Mouse (Mus musculus): ENCODE results near the gene Man2c1. TPM values are rescaled to one million over a fixed set of nuclear protein-coding genes. Genes with fewer than 3 reads are reported as not detected.

Gene Man2c1
- 57.8 and 59.2 TPM in 2 replicates for total RNA-seq (2012; rRNA removed)
- 50.4 and 58.9 TPM in 2 replicates for total RNA-seq (2014; rRNA removed)
- 60.3 and 74.7 TPM in 2 replicates for polyA plus RNA-seq (2012; ENCODE audit: insufficient read length, low read depth)

DNA sequence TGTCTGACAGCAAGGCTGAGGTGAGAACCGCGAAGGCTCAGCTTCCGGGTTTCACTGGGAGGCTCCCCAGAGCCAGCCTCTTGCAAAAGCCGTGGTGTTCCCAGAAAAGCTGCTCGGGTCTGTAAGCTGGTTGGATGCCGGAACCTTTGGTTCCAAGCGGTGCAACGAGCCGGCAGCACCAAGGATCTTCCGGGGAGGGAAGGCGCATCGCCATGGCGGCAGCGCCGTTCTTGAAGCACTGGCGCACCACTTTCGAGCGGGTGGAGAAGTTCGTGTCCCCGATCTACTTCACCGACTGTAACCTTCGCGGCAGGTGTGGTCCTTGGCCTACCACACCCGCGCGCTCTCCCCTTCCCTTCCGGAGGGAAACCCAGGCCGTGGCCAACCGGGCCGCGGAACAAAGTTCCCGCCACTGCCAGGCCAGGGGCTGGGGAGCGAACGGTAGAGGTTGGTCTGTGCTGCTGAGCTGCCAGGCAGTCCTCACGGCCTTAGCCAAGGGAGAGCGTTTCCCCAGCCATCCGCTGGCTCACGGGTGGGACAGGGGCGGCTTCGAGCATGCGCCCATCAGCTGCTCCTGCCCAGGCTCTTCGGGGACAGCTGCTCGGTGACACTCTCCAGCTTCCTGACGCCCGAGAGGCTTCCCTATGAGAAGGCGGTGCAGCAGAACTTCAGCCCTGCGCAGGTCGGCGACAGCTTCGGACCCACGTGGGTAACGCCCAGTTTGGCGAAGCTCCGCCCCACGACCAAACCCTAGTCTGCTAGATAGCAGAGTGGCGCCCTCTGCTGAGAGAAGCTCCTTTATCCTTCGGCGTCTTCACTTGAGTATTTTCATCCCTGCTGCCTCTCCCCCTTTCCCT lies at the start of gene Man2c1:
TSS of gene Man2c1 (plus strand) at position 114 of the 857 bp plus-strand sequence.
- peak; percentile 95 for DNase-seq (ENCODE audit: extremely low read depth)
- Histone ChIP-seq H3K9me3 (replicated peaks; ENCODE audit: low read length) (no peaks in the 10 kb centered on the region), H3K27ac (ENCODE audit: insufficient read depth, low read depth) (peak within 1 kb of the TSS; percentile 94), H3K36me3 (replicated peaks in 1 of 2; ENCODE audit: control insufficient read depth in 1 of 2, insufficient read depth in 1 of 2, low read length in 1 of 2) (peaks cover 32 to 67% of the 10 kb centered on the region in 2 experiments), H3K79me2 (replicated peaks; ENCODE audit: control insufficient read depth, extremely low read depth, insufficient read depth, poor library complexity, severe bottlenecking) (peaks cover 6% of the 10 kb centered on the region), H3K4me3 (replicated peaks in 1 of 3; ENCODE audit: low read depth in 2 of 3, low read length in 2 of 3, poor library complexity in 1 of 3) (peak within 1 kb of the TSS; percentile 83 to 94 (median 88)), H3K4me1 (ENCODE audit: control insufficient read depth in 1 of 2, insufficient read depth in 2 of 2) (peaks cover 2 to 17% of the 10 kb centered on the region in 2 experiments; a peak in 3 of 4 replicates), H3K9ac (ENCODE audit: insufficient read depth, low read depth) (peak within 1 kb of the TSS; percentile 92), H3K4me2 (ENCODE audit: insufficient read depth, low read depth, poor library complexity, severe bottlenecking) (peak within 1 kb of the TSS; percentile 95), H3K27me3 (replicated peaks) (no peaks in the 10 kb centered on the region)
- dilution Hi-C loops (cut with MboI; ENCODE audit: extremely low pct_ligation_motif_present, extremely low pct_unique_long_range_greater_than_20kb, low sequenced_read_pairs): no loop called here
- in situ Hi-C loops (cut with MboI; ENCODE audit: low pct_ligation_motif_present, low pct_unique_long_range_greater_than_20kb, low sequenced_read_pairs): loop anchor here (5.0 kb wide), 2 partner anchors 74 to 239 kb away; no protein-coding TSS in a partner anchor
- TF ChIP-seq SIN3A (IDR thresholded peaks at IDR 0.05; ENCODE audit: low read length): peak; percentile 88; the same call in 1 of the 2 replicates
- peak; percentile 66 for TF ChIP-seq MEF2A (IDR thresholded peaks at IDR 0.05; ENCODE audit: borderline replicate concordance, low read depth, low read length)
- peak; percentile 48 for TF ChIP-seq ZC3H11A (IDR thresholded peaks at IDR 0.05; ENCODE audit: low read depth, low read length)
- TF ChIP-seq ZMIZ1 (IDR thresholded peaks at IDR 0.05; ENCODE audit: low read depth, low read length): peak; percentile 81
- TF ChIP-seq PAX5 (IDR thresholded peaks at IDR 0.05; ENCODE audit: low read length): no peak
- no peak for TF ChIP-seq CHD1 (IDR thresholded peaks at IDR 0.05; ENCODE audit: low read depth, low read length)
- peak; percentile 97 for TF ChIP-seq ELF1 (IDR thresholded peaks at IDR 0.05; ENCODE audit: low read depth, low read length)
- 0 out of 2 replicates have a peak, but pooled peaks have one; percentile 50 for TF ChIP-seq RCOR1 (conservative IDR thresholded peaks at IDR 0.05; ENCODE audit: low read depth, low read length)
- no peak for TF ChIP-seq ZNF384 (IDR thresholded peaks at IDR 0.05; ENCODE audit: low read depth, low read length)
- peak; percentile 88 for TF ChIP-seq TBP (conservative IDR thresholded peaks at IDR 0.05; ENCODE audit: low read depth, low read length)
- peak; percentile 23; the same call in 1 of the 2 replicates for TF ChIP-seq CHD2 (IDR thresholded peaks at IDR 0.05; ENCODE audit: low read length)
- TF ChIP-seq MAZ (IDR thresholded peaks at IDR 0.05; ENCODE audit: low read depth, low read length): peak; percentile 72; the same call in 1 of the 2 replicates
- TF ChIP-seq MAFK (IDR thresholded peaks at IDR 0.05; ENCODE audit: insufficient replicate concordance, low read length): no peak
- TF ChIP-seq GABPA (IDR thresholded peaks at IDR 0.05; ENCODE audit: insufficient replicate concordance, low read depth, low read length): no peak
- peak; percentile 97 for TF ChIP-seq MXI1 (IDR thresholded peaks at IDR 0.05; ENCODE audit: low read depth, low read length)
- TF ChIP-seq USF2 (conservative IDR thresholded peaks at IDR 0.05; ENCODE audit: low read depth, low read length): peak; percentile 24; the same call in 1 of the 2 replicates
- peak; percentile 93 for TF ChIP-seq TCF12 (IDR thresholded peaks at IDR 0.05; ENCODE audit: low read depth, low read length)
- peak; percentile 81 for TF ChIP-seq NELFE (IDR thresholded peaks at IDR 0.05; ENCODE audit: low read depth, low read length)
- no peak for TF ChIP-seq ZKSCAN1 (IDR thresholded peaks at IDR 0.05; ENCODE audit: borderline replicate concordance, low read depth, low read length)
- peak; percentile 27; the same call in 1 of the 2 replicates for TF ChIP-seq BHLHE40 (IDR thresholded peaks at IDR 0.05; ENCODE audit: low read depth, low read length)
- TF ChIP-seq MYC (IDR thresholded peaks at IDR 0.05; ENCODE audit: low read depth, low read length): peak; percentile 85
- peak; percentile 86 for TF ChIP-seq HCFC1 (IDR thresholded peaks at IDR 0.05; ENCODE audit: low read depth, low read length)
- peak; percentile 65; the same call in 1 of the 2 replicates for TF ChIP-seq E2F4 (IDR thresholded peaks at IDR 0.05; ENCODE audit: insufficient replicate concordance, low read depth, low read length)
- TF ChIP-seq UBTF (IDR thresholded peaks at IDR 0.05; ENCODE audit: low read depth, low read length): peak; percentile 77; the same call in 1 of the 2 replicates
- TF ChIP-seq CTCF (conservative IDR thresholded peaks at IDR 0.05 in 1 of 2, IDR thresholded peaks at IDR 0.05 in 1 of 2; ENCODE audit: low read depth in 2 of 2, low read length in 2 of 2): peak in 1 of 2 experiments; percentile 88; a peak in 3 of 4 replicates
- TF ChIP-seq USF1 (IDR thresholded peaks at IDR 0.05; ENCODE audit: low read depth, low read length): peak; percentile 56
- TF ChIP-seq EP300 (IDR thresholded peaks at IDR 0.05; ENCODE audit: low read length): no peak
- TF ChIP-seq JUN (IDR thresholded peaks at IDR 0.05; ENCODE audit: insufficient read depth, low read depth, low read length): no peak
- peak; percentile 84 for TF ChIP-seq NRF1 (IDR thresholded peaks at IDR 0.05; ENCODE audit: low read depth, low read length)
- peak; percentile 62 for TF ChIP-seq IRF4 (IDR thresholded peaks at IDR 0.05; ENCODE audit: low read depth, low read length)
- peak; percentile 70 for TF ChIP-seq RAD21 (IDR thresholded peaks at IDR 0.05; ENCODE audit: low read depth, low read length)
- no peak for TF ChIP-seq JUND (conservative IDR thresholded peaks at IDR 0.05; ENCODE audit: low read depth, low read length)
- peak; percentile 74; the same call in 1 of the 2 replicates for TF ChIP-seq KAT2A (IDR thresholded peaks at IDR 0.05; ENCODE audit: insufficient replicate concordance, low read length)
- peak; percentile 89 for TF ChIP-seq MAX (IDR thresholded peaks at IDR 0.05; ENCODE audit: low read length)
- peak; percentile 84 for TF ChIP-seq SMC3 (IDR thresholded peaks at IDR 0.05; ENCODE audit: low read depth, low read length)
- 0 out of 2 replicates have a peak, but pooled peaks have one; percentile 23 for TF ChIP-seq ETS1 (conservative IDR thresholded peaks at IDR 0.05; ENCODE audit: low read depth, low read length)
- peak; percentile 89 for TF ChIP-seq POLR2A (IDR thresholded peaks at IDR 0.05; ENCODE audit: low read depth, low read length)
